Mouse (Mus musculus): ENCODE data around the gene Plb1. TPM values are rescaled to one million over a fixed set of nuclear protein-coding genes. Genes with fewer than 3 reads are reported as not detected.

The Plb1 gene
- total and polyA plus RNA-seq, 3 experiments = 0.51 to 2.3 (median 0.66) TPM

- no peaks in the 10 kb centered on the region for H3K79me2 ChIP-seq (replicated peaks; ENCODE audit: control insufficient read depth, extremely low read depth, insufficient read depth, poor library complexity, severe bottlenecking)
- H3K27me3 ChIP-seq (replicated peaks) = no peaks in the 10 kb centered on the region
- TF ChIP-seq ZMIZ1 (IDR thresholded peaks at IDR 0.05; ENCODE audit: low read depth, low read length) (no peak), CTCF (conservative IDR thresholded peaks at IDR 0.05 in 1 of 2, IDR thresholded peaks at IDR 0.05 in 1 of 2; ENCODE audit: low read depth in 2 of 2, low read length in 2 of 2) (no peak), ELF1 (IDR thresholded peaks at IDR 0.05; ENCODE audit: low read depth, low read length) (no peak), ETS1 (conservative IDR thresholded peaks at IDR 0.05; ENCODE audit: low read depth, low read length) (no peak), POLR2AphosphoS2 (IDR thresholded peaks at IDR 0.05; ENCODE audit: low read depth, low read length) (no peak)
- no peaks in the 10 kb centered on the region for H3K9me3 ChIP-seq (replicated peaks; ENCODE audit: low read length)
- DNase-seq (ENCODE audit: extremely low read depth) = no peak
- in situ Hi-C loops (cut with MboI; ENCODE audit: low pct_ligation_motif_present, low pct_unique_long_range_greater_than_20kb, low sequenced_read_pairs) (no loop called here), dilution Hi-C loops (cut with MboI; ENCODE audit: extremely low pct_ligation_motif_present, extremely low pct_unique_long_range_greater_than_20kb, low sequenced_read_pairs) (no loop called here)
- H3K4me3 ChIP-seq (replicated peaks in 1 of 3; ENCODE audit: low read depth in 2 of 3, low read length in 2 of 3, poor library complexity in 1 of 3) = no peak overlapping the region
- H3K4me2 ChIP-seq (ENCODE audit: insufficient read depth, low read depth, poor library complexity, severe bottlenecking) = no peak overlapping the region
- H3K36me3 ChIP-seq (replicated peaks in 1 of 2; ENCODE audit: control insufficient read depth in 1 of 2, insufficient read depth in 1 of 2, low read length in 1 of 2) = no peaks in the 10 kb centered on the region
- no peaks in the 10 kb centered on the region for H3K4me1 ChIP-seq (ENCODE audit: control insufficient read depth in 1 of 2, insufficient read depth in 2 of 2)
- no peak overlapping the region for H3K9ac ChIP-seq (ENCODE audit: insufficient read depth, low read depth)
- no peak overlapping the region for H3K27ac ChIP-seq (ENCODE audit: insufficient read depth, low read depth)
Measured at GRCm38 (mm10) chr5:32217477-32217876, 15.0 kb upstream of the Plb1 start.

- DNase-seq (ENCODE audit: extremely low read depth) = peak; percentile 48
- H3K27ac ChIP-seq (ENCODE audit: insufficient read depth, low read depth) = no peak overlapping the region
- dilution Hi-C loops (cut with MboI; ENCODE audit: extremely low pct_ligation_motif_present, extremely low pct_unique_long_range_greater_than_20kb, low sequenced_read_pairs) (no loop called here), in situ Hi-C loops (cut with MboI; ENCODE audit: low pct_ligation_motif_present, low pct_unique_long_range_greater_than_20kb, low sequenced_read_pairs) (loop anchor here (10.0 kb wide), 1 partner anchor 284 kb away; no protein-coding TSS in a partner anchor)
- no peaks in the 10 kb centered on the region for H3K4me1 ChIP-seq (ENCODE audit: control insufficient read depth in 1 of 2, insufficient read depth in 2 of 2)
- TF ChIP-seq ZC3H11A (IDR thresholded peaks at IDR 0.05; ENCODE audit: low read depth, low read length) = 0 out of 2 replicates have a peak, but pooled peaks have one; percentile 1
- peak; percentile 73 for TF ChIP-seq SMC3 (IDR thresholded peaks at IDR 0.05; ENCODE audit: low read depth, low read length)
- TF ChIP-seq CTCF (conservative IDR thresholded peaks at IDR 0.05 in 1 of 2, IDR thresholded peaks at IDR 0.05 in 1 of 2; ENCODE audit: low read depth in 2 of 2, low read length in 2 of 2) = peak; percentile 75 to 78
- TF ChIP-seq SIN3A (IDR thresholded peaks at IDR 0.05; ENCODE audit: low read length) = no peak
- no peak for TF ChIP-seq USF2 (conservative IDR thresholded peaks at IDR 0.05; ENCODE audit: low read depth, low read length)
- TF ChIP-seq RAD21 (IDR thresholded peaks at IDR 0.05; ENCODE audit: low read depth, low read length) = peak; percentile 76
- no peaks in the 10 kb centered on the region for H3K9me3 ChIP-seq (replicated peaks; ENCODE audit: low read length)
- H3K9ac ChIP-seq (ENCODE audit: insufficient read depth, low read depth) = no peak overlapping the region
- no peak overlapping the region for H3K4me2 ChIP-seq (ENCODE audit: insufficient read depth, low read depth, poor library complexity, severe bottlenecking)
- H3K27me3 ChIP-seq (replicated peaks) = no peaks in the 10 kb centered on the region
- no peaks in the 10 kb centered on the region for H3K36me3 ChIP-seq (replicated peaks in 1 of 2; ENCODE audit: control insufficient read depth in 1 of 2, insufficient read depth in 1 of 2, low read length in 1 of 2)
- no peaks in the 10 kb centered on the region for H3K79me2 ChIP-seq (replicated peaks; ENCODE audit: control insufficient read depth, extremely low read depth, insufficient read depth, poor library complexity, severe bottlenecking)
- no peak overlapping the region for H3K4me3 ChIP-seq (replicated peaks in 1 of 3; ENCODE audit: low read depth in 2 of 3, low read length in 2 of 3, poor library complexity in 1 of 3)
Measured at GRCm38 (mm10) chr5:32230372-32230771, 2.1 kb upstream of the Plb1 start.

- H3K27me3 ChIP-seq (replicated peaks) = no peaks in the 10 kb centered on the region
- in situ Hi-C loops (cut with MboI; ENCODE audit: low pct_ligation_motif_present, low pct_unique_long_range_greater_than_20kb, low sequenced_read_pairs) (loop anchor here (10.0 kb wide), 1 partner anchor 275 kb away; no protein-coding TSS in a partner anchor), dilution Hi-C loops (cut with MboI; ENCODE audit: extremely low pct_ligation_motif_present, extremely low pct_unique_long_range_greater_than_20kb, low sequenced_read_pairs) (no loop called here)
Measured at GRCm38 (mm10) chr5:32239337-32239736, 6.8 kb downstream of the Plb1 start.

More at GRCm38 (mm10) chr5:32239337-32239736, 6.8 kb downstream of the Plb1 start:
- TF ChIP-seq GABPA (IDR thresholded peaks at IDR 0.05; ENCODE audit: insufficient replicate concordance, low read depth, low read length) (no peak), ZKSCAN1 (IDR thresholded peaks at IDR 0.05; ENCODE audit: borderline replicate concordance, low read depth, low read length) (no peak), SMC3 (IDR thresholded peaks at IDR 0.05; ENCODE audit: low read depth, low read length) (no peak), PAX5 (IDR thresholded peaks at IDR 0.05; ENCODE audit: low read length) (no peak), IRF4 (IDR thresholded peaks at IDR 0.05; ENCODE audit: low read depth, low read length) (no peak), RAD21 (IDR thresholded peaks at IDR 0.05; ENCODE audit: low read depth, low read length) (no peak), JUND (conservative IDR thresholded peaks at IDR 0.05; ENCODE audit: low read depth, low read length) (no peak), POLR2A (IDR thresholded peaks at IDR 0.05; ENCODE audit: low read depth, low read length) (0 out of 2 replicates have a peak, but pooled peaks have one; percentile 16), EP300 (IDR thresholded peaks at IDR 0.05; ENCODE audit: low read length) (peak; percentile 23; the same call in 1 of the 2 replicates), CHD1 (IDR thresholded peaks at IDR 0.05; ENCODE audit: low read depth, low read length) (peak; percentile 75; the same call in 1 of the 2 replicates), SIN3A (IDR thresholded peaks at IDR 0.05; ENCODE audit: low read length) (no peak), ETS1 (conservative IDR thresholded peaks at IDR 0.05; ENCODE audit: low read depth, low read length) (no peak)
- Histone ChIP-seq H3K4me2 (ENCODE audit: insufficient read depth, low read depth, poor library complexity, severe bottlenecking) (peak overlapping the region; percentile 39), H3K79me2 (replicated peaks; ENCODE audit: control insufficient read depth, extremely low read depth, insufficient read depth, poor library complexity, severe bottlenecking) (no peaks in the 10 kb centered on the region), H3K36me3 (replicated peaks in 1 of 2; ENCODE audit: control insufficient read depth in 1 of 2, insufficient read depth in 1 of 2, low read length in 1 of 2) (no peaks in the 10 kb centered on the region), H3K27ac (ENCODE audit: insufficient read depth, low read depth) (no peak overlapping the region), H3K4me3 (replicated peaks in 1 of 3; ENCODE audit: low read depth in 2 of 3, low read length in 2 of 3, poor library complexity in 1 of 3) (peak overlapping the region in 1 of 3 experiments; percentile 19), H3K4me1 (ENCODE audit: control insufficient read depth in 1 of 2, insufficient read depth in 2 of 2) (peaks cover 15 to 38% of the 10 kb centered on the region in 2 experiments), H3K9ac (ENCODE audit: insufficient read depth, low read depth) (no peak overlapping the region), H3K9me3 (replicated peaks; ENCODE audit: low read length) (no peaks in the 10 kb centered on the region)
- peak; percentile 72 for DNase-seq (ENCODE audit: extremely low read depth)
